Mouse (Mus musculus): Measurements from ENCODE around the gene Polr3a. TPM values are rescaled to one million over a fixed set of nuclear protein-coding genes. Genes with fewer than 3 reads are reported as not detected.
A peak's percentile ranks its signal among the peaks of the same experiment; 100 is the strongest.

The Polr3a gene
- polyA plus RNA-seq, 2 experiments = 4.3 to 5.4 TPM

DNA sequence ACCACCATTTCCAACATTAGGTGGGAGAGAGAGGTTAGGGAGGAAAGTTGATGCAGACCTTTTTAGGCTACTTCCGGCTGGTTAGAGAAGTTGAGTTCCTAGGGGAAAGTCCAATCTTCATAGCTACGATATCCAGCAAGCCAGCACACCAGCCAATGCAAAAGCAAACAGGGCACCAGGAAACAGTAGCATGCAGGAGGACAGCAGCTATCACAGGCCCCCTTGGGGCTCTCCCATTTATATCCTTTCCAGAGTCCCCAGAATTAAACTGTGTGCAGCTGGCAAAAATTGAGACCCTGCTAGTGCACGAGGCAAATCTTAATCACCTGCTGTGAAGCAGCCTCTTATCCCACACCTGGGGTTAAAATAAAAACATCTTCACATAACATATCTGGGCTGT lies 38.3 kb upstream of the Polr3a start:
- Histone ChIP-seq H3K9ac (replicated peaks) (no peak overlapping the region), H3K9me3 (ENCODE audit: control insufficient read depth, low read length) (no peaks in the 10 kb centered on the region), H3K36me3 (replicated peaks; ENCODE audit: control insufficient read depth, insufficient read depth, low read depth) (no peaks in the 10 kb centered on the region), H3K4me3 (ENCODE audit: insufficient read depth in 1 of 2, low read depth in 2 of 2, low read length in 2 of 2) (no peak overlapping the region), H3K4me2 (ENCODE audit: low read depth) (no peak overlapping the region), H3K27me3 (ENCODE audit: control insufficient read depth, insufficient read depth, low read length) (no peaks in the 10 kb centered on the region), H3K4me1 (replicated peaks; ENCODE audit: control insufficient read depth in 2 of 2, insufficient read depth in 2 of 2, low read length in 1 of 2) (no peaks in the 10 kb centered on the region), H3K27ac (no peak overlapping the region)
- no peak for TF ChIP-seq EP300 (IDR thresholded peaks at IDR 0.05; ENCODE audit: low read depth)
- no peak for TF ChIP-seq CTCF (IDR thresholded peaks at IDR 0.05; ENCODE audit: low read depth)
- whole genome bisulfite sequencing (ENCODE audit: insufficient replicate concordance) = 59% methylated on average over 3 of the region's 3 CpGs
- no peak for ATAC-seq (ENCODE audit: insufficient read depth)
- no peak for DNase-seq (ENCODE audit: low read depth in 3 of 3, low spot score in 3 of 3)

DNA sequence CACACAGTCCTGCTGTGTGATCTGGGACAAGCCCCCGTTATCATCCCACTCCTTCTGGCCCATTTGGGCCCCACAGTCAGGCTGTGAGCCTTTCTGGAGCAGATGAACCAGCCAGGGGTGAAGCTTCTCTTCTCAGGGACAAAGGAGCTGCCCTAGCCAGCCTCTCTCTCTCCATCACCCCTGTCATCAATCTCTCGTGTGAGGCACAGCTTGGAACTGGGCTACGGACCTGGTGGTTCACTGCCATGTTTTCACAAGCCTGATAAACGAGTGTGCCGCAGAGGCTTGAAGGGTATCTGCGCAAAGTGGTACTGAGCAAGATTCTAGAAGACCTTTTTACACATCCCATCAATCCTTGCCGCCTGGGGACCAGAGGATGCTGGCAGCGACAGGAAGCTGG lies 34.7 kb upstream of the Polr3a start:
- no peak for TF ChIP-seq CTCF (IDR thresholded peaks at IDR 0.05; ENCODE audit: low read depth)
- H3K36me3 ChIP-seq (replicated peaks; ENCODE audit: control insufficient read depth, insufficient read depth, low read depth) = no peaks in the 10 kb centered on the region
- no peak overlapping the region for H3K9ac ChIP-seq (replicated peaks)
- ATAC-seq (ENCODE audit: insufficient read depth) (no peak), DNase-seq (ENCODE audit: low read depth in 3 of 3, low spot score in 3 of 3) (no peak)
- no peak overlapping the region for H3K27ac ChIP-seq
- no peak overlapping the region for H3K4me3 ChIP-seq (ENCODE audit: insufficient read depth in 1 of 2, low read depth in 2 of 2, low read length in 2 of 2)
- H3K27me3 ChIP-seq (ENCODE audit: control insufficient read depth, insufficient read depth, low read length) = no peaks in the 10 kb centered on the region
- no peak overlapping the region for H3K4me2 ChIP-seq (ENCODE audit: low read depth)
- no peaks in the 10 kb centered on the region for H3K9me3 ChIP-seq (ENCODE audit: control insufficient read depth, low read length)
- 49% methylated on average over 8 of the region's 8 CpGs for WGBS (ENCODE audit: insufficient replicate concordance)
- no peaks in the 10 kb centered on the region for H3K4me1 ChIP-seq (replicated peaks; ENCODE audit: control insufficient read depth in 2 of 2, insufficient read depth in 2 of 2, low read length in 1 of 2)

GRCm38 (mm10) chr14:24512527-24513161 lies 25.8 kb upstream of the Polr3a start:
- H3K9me3 ChIP-seq (ENCODE audit: control insufficient read depth, low read length) = no peaks in the 10 kb centered on the region
- H3K36me3 ChIP-seq (replicated peaks; ENCODE audit: control insufficient read depth, insufficient read depth, low read depth) = no peaks in the 10 kb centered on the region
- H3K27me3 ChIP-seq (ENCODE audit: control insufficient read depth, insufficient read depth, low read length) = peaks cover 3% of the 10 kb centered on the region
- no peak for ATAC-seq (ENCODE audit: insufficient read depth)
- H3K9ac ChIP-seq (replicated peaks) = no peak overlapping the region
- DNase-seq (ENCODE audit: low read depth in 3 of 3, low spot score in 3 of 3) = no peak
- H3K4me2 ChIP-seq (ENCODE audit: low read depth) = no peak overlapping the region
- TF ChIP-seq CTCF (IDR thresholded peaks at IDR 0.05; ENCODE audit: low read depth) (no peak), EP300 (IDR thresholded peaks at IDR 0.05; ENCODE audit: low read depth) (no peak)
- no peak overlapping the region for H3K4me3 ChIP-seq (ENCODE audit: insufficient read depth in 1 of 2, low read depth in 2 of 2, low read length in 2 of 2)
- no peak overlapping the region for H3K27ac ChIP-seq
- 73% methylated on average over 6 of the region's 6 CpGs for WGBS (ENCODE audit: insufficient replicate concordance)
- H3K4me1 ChIP-seq (replicated peaks; ENCODE audit: control insufficient read depth in 2 of 2, insufficient read depth in 2 of 2, low read length in 1 of 2) = no peaks in the 10 kb centered on the region

DNA sequence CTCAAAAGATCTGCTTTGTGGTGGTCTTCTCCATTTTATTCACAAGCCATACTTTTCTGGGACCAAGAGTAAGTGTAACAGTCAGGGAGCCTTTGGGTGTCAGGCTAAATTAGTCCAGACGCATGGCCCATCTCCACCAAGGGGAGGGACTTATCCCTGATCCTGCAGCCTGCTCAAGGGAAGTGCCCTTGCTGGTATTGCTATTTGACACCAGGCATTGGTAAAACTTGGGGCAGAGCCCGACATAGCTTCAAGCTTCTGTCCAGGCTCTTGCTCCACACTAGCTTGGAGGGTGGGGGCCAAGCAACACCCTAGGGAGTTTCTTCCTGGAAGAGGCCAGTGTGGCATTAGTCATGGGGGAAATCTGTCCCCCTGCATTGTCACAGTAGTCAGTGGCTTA lies 23.8 kb upstream of the Polr3a start:
- DNase-seq (ENCODE audit: low read depth in 3 of 3, low spot score in 3 of 3) (no peak), ATAC-seq (ENCODE audit: insufficient read depth) (no peak)
- H3K4me2 ChIP-seq (ENCODE audit: low read depth) = no peak overlapping the region
- WGBS (ENCODE audit: insufficient replicate concordance) = 70% methylated on average over 2 of the region's 2 CpGs
- no peak for TF ChIP-seq CTCF (IDR thresholded peaks at IDR 0.05; ENCODE audit: low read depth)
- no peak for TF ChIP-seq EP300 (IDR thresholded peaks at IDR 0.05; ENCODE audit: low read depth)
- no peaks in the 10 kb centered on the region for H3K4me1 ChIP-seq (replicated peaks; ENCODE audit: control insufficient read depth in 2 of 2, insufficient read depth in 2 of 2, low read length in 1 of 2)
- H3K9me3 ChIP-seq (ENCODE audit: control insufficient read depth, low read length) = no peaks in the 10 kb centered on the region
- H3K27me3 ChIP-seq (ENCODE audit: control insufficient read depth, insufficient read depth, low read length) = peaks cover 3% of the 10 kb centered on the region
- H3K9ac ChIP-seq (replicated peaks) = no peak overlapping the region
- H3K36me3 ChIP-seq (replicated peaks; ENCODE audit: control insufficient read depth, insufficient read depth, low read depth) = no peaks in the 10 kb centered on the region
- no peak overlapping the region for H3K4me3 ChIP-seq (ENCODE audit: insufficient read depth in 1 of 2, low read depth in 2 of 2, low read length in 2 of 2)
- H3K27ac ChIP-seq = no peak overlapping the region

- ATAC-seq (ENCODE audit: insufficient read depth) (no peak), DNase-seq (ENCODE audit: low read depth in 3 of 3, low spot score in 3 of 3) (no peak)
- 78% methylated on average over 1 of the region's 1 CpGs for WGBS (ENCODE audit: insufficient replicate concordance)
- H3K4me3 ChIP-seq (ENCODE audit: insufficient read depth in 1 of 2, low read depth in 2 of 2, low read length in 2 of 2) = no peak overlapping the region
- H3K27ac ChIP-seq = no peak overlapping the region
- no peak overlapping the region for H3K9ac ChIP-seq (replicated peaks)
- no peak overlapping the region for H3K4me2 ChIP-seq (ENCODE audit: low read depth)
- TF ChIP-seq EP300 (IDR thresholded peaks at IDR 0.05; ENCODE audit: low read depth) (no peak), CTCF (IDR thresholded peaks at IDR 0.05; ENCODE audit: low read depth) (peak; percentile 70)
- no peaks in the 10 kb centered on the region for H3K9me3 ChIP-seq (ENCODE audit: control insufficient read depth, low read length)
- H3K4me1 ChIP-seq (replicated peaks; ENCODE audit: control insufficient read depth in 2 of 2, insufficient read depth in 2 of 2, low read length in 1 of 2) = no peaks in the 10 kb centered on the region
- H3K36me3 ChIP-seq (replicated peaks; ENCODE audit: control insufficient read depth, insufficient read depth, low read depth) = no peaks in the 10 kb centered on the region
- peaks cover 3% of the 10 kb centered on the region for H3K27me3 ChIP-seq (ENCODE audit: control insufficient read depth, insufficient read depth, low read length)
Measured at GRCm38 (mm10) chr14:24510218-24510617, 23.4 kb upstream of the Polr3a start.
